Mouse (Mus musculus) G1E (cell line): ENCODE data around the gene Rora.

Experiments
- CTCF ChIP-seq: IDR thresholded peaks from 2 replicates; pipeline ENCODE4 v1.5.1; 2012; ENCODE audit warnings: low read depth, low read length, inconsistent platforms, mixed read lengths
- TAL1 ChIP-seq: conservative IDR thresholded peaks from 2 replicates; pipeline ENCODE4 v1.6.1; 2012; ENCODE audit warnings: low read depth, low read length, inconsistent platforms, mixed read lengths

DNA sequence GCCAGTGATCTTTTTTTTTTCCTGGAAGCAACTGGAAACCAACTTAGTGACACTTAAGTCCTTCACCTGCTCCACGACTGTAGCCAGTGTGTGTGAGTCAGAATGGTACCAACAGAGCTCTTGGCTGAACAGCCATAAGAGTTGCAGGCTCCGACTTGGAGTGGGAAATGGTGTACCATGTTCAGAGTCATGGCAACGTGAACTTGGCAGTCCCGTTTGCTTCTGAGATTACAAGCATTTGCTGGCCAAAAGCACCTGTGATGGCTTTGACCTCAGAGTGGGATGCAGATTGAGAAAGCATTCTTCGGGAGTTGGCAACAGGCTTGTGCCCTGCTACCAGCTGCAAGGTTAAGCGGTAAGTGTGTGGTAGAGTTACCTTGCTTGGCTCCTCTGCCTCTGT lies 574.2 kb downstream of the Rora start:
- TF ChIP-seq CTCF, result no peak
- no peak for TF ChIP-seq TAL1
